Mouse (Mus musculus): ENCODE measurements around the gene Marveld3.

The Marveld3 gene

GRCm38 (mm10) chr8:109968837-109969236 is 6.8 kb upstream of the Marveld3 start:
- DNase-seq (ENCODE audit: low read depth in 1 of 2, low spot score in 2 of 2) = no peak

- no peak for DNase-seq (ENCODE audit: low read depth in 1 of 2, low spot score in 2 of 2)
Observed at GRCm38 (mm10) chr8:109964106-109964505, 2.1 kb upstream of the Marveld3 start.

- no peak for DNase-seq (ENCODE audit: low read depth in 1 of 2, low spot score in 2 of 2)
Observed at GRCm38 (mm10) chr8:109963421-109963820, 1.4 kb upstream of the Marveld3 start.

GRCm38 (mm10) chr8:109962896-109963295 is 893 bp upstream of the Marveld3 start:
- no peak for DNase-seq (ENCODE audit: low read depth in 1 of 2, low spot score in 2 of 2)

GRCm38 (mm10) chr8:109959112-109959511 is 2.9 kb downstream of the Marveld3 start:
- DNase-seq (ENCODE audit: low read depth in 1 of 2, low spot score in 2 of 2) = no peak

- no peak for DNase-seq (ENCODE audit: low read depth in 1 of 2, low spot score in 2 of 2)
Observed at GRCm38 (mm10) chr8:109958036-109958655, 3.9 kb downstream of the Marveld3 start.

GRCm38 (mm10) chr8:109957167-109958028 is 4.6 kb downstream of the Marveld3 start:
- no peak for DNase-seq (ENCODE audit: low read depth in 1 of 2, low spot score in 2 of 2)

GRCm38 (mm10) chr8:109954486-109954948 is 7.5 kb downstream of the Marveld3 start:
- no peak for DNase-seq (ENCODE audit: low read depth in 1 of 2, low spot score in 2 of 2)

- no peak for DNase-seq (ENCODE audit: low read depth in 1 of 2, low spot score in 2 of 2)
Observed at GRCm38 (mm10) chr8:109952171-109952570, 9.8 kb downstream of the Marveld3 start.

- DNase-seq (ENCODE audit: low read depth in 1 of 2, low spot score in 2 of 2) = no peak
Observed at GRCm38 (mm10) chr8:109948285-109948564, 13.8 kb downstream of the Marveld3 start.

GRCm38 (mm10) chr8:109947447-109948284 is 14.3 kb downstream of the Marveld3 start:
- DNase-seq (ENCODE audit: low read depth in 1 of 2, low spot score in 2 of 2) = no peak

GRCm38 (mm10) chr8:109946272-109946671 is 15.7 kb downstream of the Marveld3 start:
- no peak for DNase-seq (ENCODE audit: low read depth in 1 of 2, low spot score in 2 of 2)

GRCm38 (mm10) chr8:109945694-109946093 is 16.3 kb downstream of the Marveld3 start:
- DNase-seq (ENCODE audit: low read depth in 1 of 2, low spot score in 2 of 2) = no peak

- no peak for DNase-seq (ENCODE audit: low read depth in 1 of 2, low spot score in 2 of 2)
Observed at GRCm38 (mm10) chr8:109945153-109945632, 16.8 kb downstream of the Marveld3 start.

- no peak for DNase-seq (ENCODE audit: low read depth in 1 of 2, low spot score in 2 of 2)
Observed at GRCm38 (mm10) chr8:109941606-109942360, 20.2 kb downstream of the Marveld3 start.

GRCm38 (mm10) chr8:109920406-109921390 is 41.3 kb downstream of the Marveld3 start:
- DNase-seq (ENCODE audit: low read depth in 1 of 2, low spot score in 2 of 2) = no peak

- DNase-seq (ENCODE audit: low read depth in 1 of 2, low spot score in 2 of 2) = peak in 1 of 2 experiments; percentile 22
Observed at GRCm38 (mm10) chr8:109917277-109917676, 44.7 kb downstream of the Marveld3 start.

- no peak for DNase-seq (ENCODE audit: low read depth in 1 of 2, low spot score in 2 of 2)
Observed at GRCm38 (mm10) chr8:109907376-109907775, 54.6 kb downstream of the Marveld3 start.

GRCm38 (mm10) chr8:109906907-109907306 is 55.1 kb downstream of the Marveld3 start:
- DNase-seq (ENCODE audit: low read depth in 1 of 2, low spot score in 2 of 2) = no peak

Measured in monocyte, adult 2 months (primary cell).